Mouse (Mus musculus): Measurements from ENCODE around the gene Ccr9.

- no peak for TF ChIP-seq GATA1 (IDR thresholded peaks at IDR 0.05; ENCODE audit: borderline replicate concordance, low read length)
- TF ChIP-seq FLI1 (IDR thresholded peaks at IDR 0.05; ENCODE audit: low read length): no peak
Measured at GRCm38 (mm10) chr9:123636771-123637170, 41.5 kb upstream of the Ccr9 start.
